Mouse (Mus musculus) left cerebral cortex, adult 2 months (tissue): ENCODE results near the gene Bud13. TPM values are rescaled to one million over a fixed set of nuclear protein-coding genes. Genes with fewer than 3 reads are reported as not detected.

Experiments used
- DNase-seq, 2 experiments: peaks; one replicate each; pipeline ENCODE4 v3.0.0; 2021 to 2022; ENCODE audit warnings: low spot score in 2 of 2, mixed read lengths in 1 of 2; ENCODE audit errors: extremely low spot score in 1 of 2
- H3K27ac ChIP-seq: fragments of 200-600 bp; 2 replicates; pipeline ENCODE4 v1.8.1; 2022
- H3K4me3 ChIP-seq: fragments of 200-600 bp; 2 replicates; pipeline ENCODE4 v1.8.1; 2022
- CTCF ChIP-seq: fragments of 200-600 bp; IDR thresholded peaks from 2 replicates; pipeline ENCODE4 v1.8.1; 2022; ENCODE audit warnings: antibody characterized with exemption, mild to moderate bottlenecking, moderate library complexity
- intact Hi-C: fragments of 180-260 bp; cut with DNase I; formaldehyde crosslinking; loops from one replicate; pipeline ENCODE4 v1.15.1; 2025
- total RNA-seq, 2 experiments: library from RNA; stranded (reverse); gene quantifications; 2 replicates each; pipeline ENCODE4 v1.2.3; 2021

Gene Bud13
- total RNA-seq, 2 experiments from 2014 or later: 10.4 to 11.0 TPM

GRCm38 (mm10) chr9:46256658-46257385, 26.0 kb upstream of the Bud13 start:
- Histone ChIP-seq H3K4me3 (no peak overlapping the region), H3K27ac (no peak overlapping the region)
- no peak for TF ChIP-seq CTCF
- DNase-seq: no peak
- intact Hi-C loops: no loop called here

GRCm38 (mm10) chr9:46257546-46257945, 25.3 kb upstream of the Bud13 start:
- intact Hi-C loops: no loop called here
- DNase-seq: no peak
- Histone ChIP-seq H3K27ac (no peak overlapping the region), H3K4me3 (no peak overlapping the region)
- TF ChIP-seq CTCF: no peak

- Histone ChIP-seq H3K27ac (no peak overlapping the region), H3K4me3 (no peak overlapping the region)
- intact Hi-C loops: no loop called here
- TF ChIP-seq CTCF: no peak
- no peak for DNase-seq
Observed at GRCm38 (mm10) chr9:46259111-46259510, 23.7 kb upstream of the Bud13 start.

DNA sequence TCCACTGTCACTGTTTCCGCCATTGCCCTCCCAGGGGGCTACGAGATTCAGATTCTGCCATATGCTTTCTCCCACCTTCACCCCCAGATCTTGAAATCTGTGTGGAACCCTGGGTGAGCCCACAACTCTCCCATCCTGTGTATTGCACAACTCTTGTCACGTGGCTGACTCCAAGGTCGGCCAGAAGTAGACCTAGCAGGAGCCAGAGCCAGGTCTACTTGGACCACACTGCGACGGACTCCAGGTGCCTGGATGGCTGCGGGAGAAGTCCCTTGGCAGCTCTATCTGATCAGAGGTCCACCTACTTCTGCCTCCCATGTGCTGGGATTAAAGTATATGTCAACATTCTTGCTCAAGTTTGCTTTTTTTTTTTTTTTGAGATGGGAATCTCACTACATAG, 21.7 kb upstream of the Bud13 start:
- H3K27ac ChIP-seq: no peak overlapping the region
- DNase-seq: no peak
- intact Hi-C loops: no loop called here
- no peak overlapping the region for H3K4me3 ChIP-seq
- TF ChIP-seq CTCF: no peak

GRCm38 (mm10) chr9:46268343-46268873, 14.4 kb upstream of the Bud13 start, which contains the start of gene Apoa5:
Apoa5 (plus strand) TSS chr9:46268633.
- no peak for TF ChIP-seq CTCF
- intact Hi-C loops: no loop called here

DNA sequence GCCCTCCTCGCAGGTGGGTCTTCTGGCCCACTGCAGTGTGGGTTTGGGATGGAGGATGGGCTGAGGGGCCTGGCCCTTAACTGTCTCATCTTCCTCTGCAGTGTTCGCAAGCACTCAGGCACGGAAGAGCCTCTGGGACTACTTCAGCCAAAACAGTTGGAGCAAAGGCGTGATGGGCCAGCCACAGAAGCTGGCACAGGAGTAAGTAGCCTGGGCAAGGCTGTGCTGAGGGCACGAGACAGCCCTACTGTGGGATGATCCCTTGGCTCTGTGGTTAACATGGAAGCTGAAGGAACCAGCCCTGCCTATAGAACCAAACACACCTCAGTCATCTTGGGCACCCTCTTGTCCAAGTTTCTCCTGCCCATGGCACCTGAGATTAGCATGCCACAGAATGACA, 13.7 kb upstream of the Bud13 start:
- no peak for DNase-seq
- intact Hi-C loops: no loop called here
- no peak for TF ChIP-seq CTCF
- Histone ChIP-seq H3K27ac (no peak overlapping the region), H3K4me3 (no peak overlapping the region)

More at GRCm38 (mm10) chr9:46268343-46268873, 14.4 kb upstream of the Bud13 start, which contains the start of gene Apoa5:
- no peak for DNase-seq
- H3K4me3 ChIP-seq: no peak within 1 kb of the TSS
- no peak within 1 kb of the TSS for H3K27ac ChIP-seq

DNA sequence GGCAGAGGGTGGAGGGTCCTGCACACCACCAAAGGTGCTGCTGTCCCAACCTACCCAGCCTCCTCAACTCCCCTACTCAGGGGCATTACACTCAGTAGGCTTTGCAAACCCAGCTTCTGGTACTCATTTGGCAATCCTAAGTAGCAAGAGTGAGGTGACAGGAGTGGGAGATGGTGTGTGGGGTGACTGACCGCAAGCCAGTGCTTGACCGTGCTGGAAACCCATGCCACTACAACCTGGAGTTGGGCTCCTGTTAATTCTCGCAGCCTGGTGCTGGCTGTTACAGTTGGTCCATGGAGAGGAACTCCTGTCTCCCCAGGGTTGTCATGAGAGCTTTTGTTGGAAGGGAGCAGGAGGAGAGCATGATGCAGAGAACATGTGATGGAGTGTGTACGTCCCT, 12.0 kb upstream of the Bud13 start:
- intact Hi-C loops: no loop called here
- no peak for DNase-seq
- no peak for TF ChIP-seq CTCF

DNA sequence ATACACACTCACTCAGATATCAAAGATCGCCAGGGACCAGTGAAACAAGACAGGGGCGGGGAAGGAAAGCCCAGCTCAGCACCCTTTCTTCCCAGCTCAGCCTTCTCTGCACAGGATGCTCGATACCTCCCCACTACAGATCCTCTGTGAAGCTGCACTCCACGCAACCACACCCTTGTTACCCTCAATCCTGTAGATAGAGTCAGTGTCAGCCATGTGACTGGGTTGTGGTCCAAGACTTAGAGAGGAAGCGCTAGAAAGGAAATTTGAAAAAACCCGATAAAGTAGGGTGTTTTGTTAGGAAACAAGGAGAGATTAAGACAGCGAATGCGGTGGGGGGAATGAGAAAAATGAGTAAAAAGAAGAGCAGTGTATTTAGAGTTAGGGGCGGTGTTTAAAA, 10.7 kb upstream of the Bud13 start:
- TF ChIP-seq CTCF: no peak
- intact Hi-C loops: no loop called here

More for the DNA sequence above, 12.0 kb upstream of the Bud13 start:
- H3K4me3 ChIP-seq: no peak overlapping the region
- H3K27ac ChIP-seq: no peak overlapping the region

GRCm38 (mm10) chr9:46272677-46273454, 9.9 kb upstream of the Bud13 start, which contains the start of gene Zpr1:
Zpr1 (plus strand) TSS chr9:46273064.
- Histone ChIP-seq H3K27ac (peak within 1 kb of the TSS; percentile 63), H3K4me3 (peak within 1 kb of the TSS; percentile 57)
- intact Hi-C loops: loop anchor here (1.0 kb wide), 1 partner anchor 9 kb away; no protein-coding TSS in a partner anchor
- DNase-seq: peak; percentile 85 to 86
- TF ChIP-seq CTCF: peak; percentile 48

More for the DNA sequence above, 10.7 kb upstream of the Bud13 start:
- no peak for DNase-seq
- H3K27ac ChIP-seq: no peak overlapping the region
- no peak overlapping the region for H3K4me3 ChIP-seq

DNA sequence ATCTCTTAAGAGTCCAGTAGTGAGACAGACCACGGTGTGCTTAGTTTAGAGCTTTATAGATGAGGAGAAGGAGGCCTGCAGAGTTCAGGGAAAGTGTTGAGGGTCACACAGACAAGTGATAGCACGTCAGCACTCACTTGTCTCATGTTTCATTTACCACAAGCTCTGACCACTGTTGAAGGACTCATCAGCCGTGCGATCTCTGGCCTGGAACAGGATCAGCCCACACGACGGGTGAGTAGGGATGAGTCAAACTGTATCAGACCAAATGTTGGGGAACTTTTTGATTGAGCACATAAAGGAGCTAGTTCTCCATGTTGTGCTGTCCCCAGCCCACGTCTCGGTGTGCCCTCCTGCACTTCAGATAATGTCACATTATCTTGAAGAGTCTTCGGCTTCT, 8.3 kb upstream of the Bud13 start:
- DNase-seq: no peak
- no peak overlapping the region for H3K4me3 ChIP-seq
- H3K27ac ChIP-seq: no peak overlapping the region
- TF ChIP-seq CTCF: no peak
- intact Hi-C loops: no loop called here

DNA sequence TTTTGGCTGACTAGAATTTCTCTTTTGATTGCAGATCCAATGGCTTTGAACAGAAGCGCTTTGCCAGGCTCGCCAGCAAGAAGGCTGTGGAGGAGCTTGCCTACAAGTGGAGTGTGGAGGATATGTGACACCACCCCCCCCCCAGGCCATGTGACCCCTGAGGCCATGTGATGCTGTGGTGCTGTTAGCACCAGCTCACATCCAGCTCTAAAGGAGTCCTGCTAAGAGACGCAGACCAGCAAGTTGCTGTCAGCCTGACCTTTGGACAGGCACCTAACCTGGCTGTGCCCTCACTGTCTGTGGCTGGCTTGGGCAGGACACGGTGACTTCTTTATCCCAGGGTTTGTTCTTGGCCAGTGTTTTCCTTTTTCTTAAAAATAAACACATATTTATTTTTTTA, 15.6 kb downstream of the Bud13 start:
- intact Hi-C loops: no loop called here
- Histone ChIP-seq H3K27ac (no peak overlapping the region), H3K4me3 (no peak overlapping the region)
- no peak for TF ChIP-seq CTCF
- DNase-seq: no peak

GRCm38 (mm10) chr9:46302142-46302541, 19.3 kb downstream of the Bud13 start:
- H3K27ac ChIP-seq: no peak overlapping the region

More at GRCm38 (mm10) chr9:46302142-46302541, 19.3 kb downstream of the Bud13 start:
- intact Hi-C loops: no loop called here
- peak; percentile 97 for TF ChIP-seq CTCF
- no peak overlapping the region for H3K4me3 ChIP-seq
- peak; percentile 43 to 68 for DNase-seq
